Mouse (Mus musculus) embryonic facial prominence, embryonic 13.5 days (tissue): ENCODE measurements around the gene Slc43a2. TPM values are rescaled to one million over a fixed set of nuclear protein-coding genes. Genes with fewer than 3 reads are reported as not detected.
"Not testable (repeated sequence)": the region's sequence is repeated elsewhere in the genome, so short reads cannot be mapped to it uniquely, and the experiment has no call there.

Experiments used
- ATAC-seq: fragments of 200-750 bp; cut with Nextera tagmentation; 2 replicates; pipeline ENCODE4 v1.8.0; 2017; ENCODE audit warnings: low read depth; ENCODE audit not compliant: insufficient number of reproducible peaks, insufficient read depth, low FRiP score, low TSS enrichment
- H3K27ac ChIP-seq: fragments of 300-500 bp; sonication (generic); 2 replicates; pipeline ENCODE4 v1.5.1; 2015; ENCODE audit warnings: moderate library complexity, mild to moderate bottlenecking, inconsistent platforms
- H3K27me3 ChIP-seq: fragments of 300-500 bp; sonication (generic); 2 replicates; pipeline ENCODE4 v1.6.1; 2015; ENCODE audit warnings: mild to moderate bottlenecking, inconsistent platforms
- H3K36me3 ChIP-seq: fragments of 300-500 bp; sonication (generic); 2 replicates; pipeline ENCODE4 v1.6.1; 2015; ENCODE audit warnings: mild to moderate bottlenecking, inconsistent platforms
- H3K4me1 ChIP-seq: fragments of 300-500 bp; sonication (generic); 2 replicates; pipeline ENCODE4 v1.6.1; 2015; ENCODE audit warnings: inconsistent platforms
- H3K4me2 ChIP-seq: fragments of 300-500 bp; sonication (generic); 2 replicates; pipeline ENCODE4 v1.6.1; 2015; ENCODE audit warnings: moderate library complexity, mild to moderate bottlenecking, inconsistent platforms
- H3K4me3 ChIP-seq: fragments of 300-500 bp; sonication (generic); 2 replicates; pipeline ENCODE4 v1.5.1; 2015; ENCODE audit warnings: mild to moderate bottlenecking, inconsistent platforms
- H3K9ac ChIP-seq: fragments of 300-500 bp; sonication (generic); 2 replicates; pipeline ENCODE4 v1.6.1; 2015; ENCODE audit warnings: mild to moderate bottlenecking, inconsistent platforms
- H3K9me3 ChIP-seq: fragments of 300-500 bp; sonication (generic); 2 replicates; pipeline ENCODE4 v1.6.1; 2016; ENCODE audit warnings: inconsistent platforms
- WGBS: fragments of 180-500 bp; shearing (Covaris S2); methylation state at CpG from one replicate; pipeline ENCODE4 v1.1.7; 2015; ENCODE audit warnings: mixed read lengths; 5-methylcytosine and 5-hydroxymethylcytosine counted together
- polyA plus RNA-seq: library from polyadenylated mRNA; unstranded; fragments of >200 nt; fragmentation: Nextera tagmentation; extraction: Ambion mirVana; gene quantifications from 2 replicates; pipeline ENCODE4 v1.2.1, GENCODE M21; 2015

The Slc43a2 gene
- polyA plus RNA-seq, 1 experiment from 2014 or later, result 3.6 TPM

- WGBS, result 87% methylated on average over 2 of the region's 2 CpGs
- Histone ChIP-seq H3K4me1 (no peaks in the 10 kb centered on the region; the same call in 1 of the 2 replicates), H3K36me3 (peaks cover 67% of the 10 kb centered on the region), H3K27ac (no peak overlapping the region), H3K9ac (no peak overlapping the region), H3K27me3 (no peaks in the 10 kb centered on the region), H3K9me3 (no peaks in the 10 kb centered on the region), H3K4me2 (no peak overlapping the region), H3K4me3 (no peak overlapping the region)
- ATAC-seq, result no peak
Observed at GRCm38 (mm10) chr11:75595404-75595803, 63.9 kb downstream of the Slc43a2 start.

GRCm38 (mm10) chr11:75595816-75596215 is 64.3 kb downstream of the Slc43a2 start:
- H3K4me2 ChIP-seq, result no peak overlapping the region
- no peak for ATAC-seq
- H3K36me3 ChIP-seq, result peaks cover 71% of the 10 kb centered on the region
- H3K9ac ChIP-seq, result no peak overlapping the region
- no peaks in the 10 kb centered on the region; the same call in 1 of the 2 replicates for H3K4me1 ChIP-seq
- H3K27ac ChIP-seq, result no peak overlapping the region
- H3K4me3 ChIP-seq, result no peak overlapping the region
- 66% methylated on average over 7 of the region's 7 CpGs for WGBS
- no peaks in the 10 kb centered on the region for H3K27me3 ChIP-seq
- H3K9me3 ChIP-seq, result no peaks in the 10 kb centered on the region

- H3K36me3 ChIP-seq, result peaks cover 80% of the 10 kb centered on the region
- no peak for ATAC-seq
- WGBS, result 88% methylated on average over 3 of the region's 3 CpGs
Observed at GRCm38 (mm10) chr11:75596726-75597255, 65.3 kb downstream of the Slc43a2 start.

GRCm38 (mm10) chr11:75598004-75598403 is 66.5 kb downstream of the Slc43a2 start:
- no peaks in the 10 kb centered on the region for H3K9me3 ChIP-seq
- no peak overlapping the region for H3K4me3 ChIP-seq
- H3K27ac ChIP-seq, result 0 out of 2 replicates have a peak overlapping the region, but pooled peaks have one; percentile 0
- no peaks in the 10 kb centered on the region; the same call in 1 of the 2 replicates for H3K4me1 ChIP-seq
- no peak overlapping the region for H3K4me2 ChIP-seq
- H3K27me3 ChIP-seq, result no peaks in the 10 kb centered on the region
- 90% methylated on average over 6 of the region's 6 CpGs for WGBS
- no peak for ATAC-seq
- H3K9ac ChIP-seq, result no peak overlapping the region
- peaks cover 80% of the 10 kb centered on the region for H3K36me3 ChIP-seq

More at GRCm38 (mm10) chr11:75596726-75597255, 65.3 kb downstream of the Slc43a2 start:
- no peaks in the 10 kb centered on the region; the same call in 1 of the 2 replicates for H3K4me1 ChIP-seq
- no peak overlapping the region for H3K4me3 ChIP-seq
- no peaks in the 10 kb centered on the region for H3K27me3 ChIP-seq
- H3K9ac ChIP-seq, result 0 out of 2 replicates have a peak overlapping the region, but pooled peaks have one; percentile 16
- no peaks in the 10 kb centered on the region for H3K9me3 ChIP-seq
- no peak overlapping the region for H3K27ac ChIP-seq
- no peak overlapping the region for H3K4me2 ChIP-seq

- not testable (repeated sequence) for H3K9me3 ChIP-seq, H3K27me3 ChIP-seq, H3K9ac ChIP-seq, H3K4me2 ChIP-seq, H3K27ac ChIP-seq, ATAC-seq, H3K4me3 ChIP-seq, H3K4me1 ChIP-seq
- WGBS, result 94% methylated on average over 17 of the region's 17 CpGs
- H3K36me3 ChIP-seq, result peaks cover 75% of the 10 kb centered on the region
Observed at GRCm38 (mm10) chr11:75599802-75600201, 68.3 kb downstream of the Slc43a2 start.

- Histone ChIP-seq H3K4me3 (no peak overlapping the region), H3K27ac (no peak overlapping the region), H3K36me3 (peaks cover 73% of the 10 kb centered on the region), H3K27me3 (no peaks in the 10 kb centered on the region), H3K9me3 (no peaks in the 10 kb centered on the region), H3K4me1 (no peaks in the 10 kb centered on the region), H3K4me2 (no peak overlapping the region), H3K9ac (no peak overlapping the region)
- WGBS, result 89% methylated on average over 5 of the region's 5 CpGs
- no peak for ATAC-seq
Observed at GRCm38 (mm10) chr11:75604826-75605225, 73.3 kb downstream of the Slc43a2 start.

GRCm38 (mm10) chr11:75605318-75605717 is 73.8 kb downstream of the Slc43a2 start:
- no peak overlapping the region for H3K4me2 ChIP-seq
- no peak overlapping the region for H3K4me3 ChIP-seq
- ATAC-seq, result no peak
- WGBS, result 48% methylated on average over 1 of the region's 1 CpGs
- H3K36me3 ChIP-seq, result peaks cover 78% of the 10 kb centered on the region
- H3K9me3 ChIP-seq, result no peaks in the 10 kb centered on the region
- H3K27me3 ChIP-seq, result no peaks in the 10 kb centered on the region
- no peak overlapping the region for H3K27ac ChIP-seq
- no peak overlapping the region for H3K9ac ChIP-seq
- no peaks in the 10 kb centered on the region for H3K4me1 ChIP-seq

GRCm38 (mm10) chr11:75608776-75609175 is 77.3 kb downstream of the Slc43a2 start:
- peaks cover 79% of the 10 kb centered on the region for H3K36me3 ChIP-seq
- no peak for ATAC-seq

GRCm38 (mm10) chr11:75610021-75610420 is 78.5 kb downstream of the Slc43a2 start:
- no peaks in the 10 kb centered on the region for H3K9me3 ChIP-seq
- WGBS, result 80% methylated on average over 2 of the region's 2 CpGs
- H3K4me2 ChIP-seq, result no peak overlapping the region
- no peak overlapping the region for H3K9ac ChIP-seq
- H3K27ac ChIP-seq, result no peak overlapping the region
- no peak overlapping the region for H3K4me3 ChIP-seq
- H3K36me3 ChIP-seq, result peaks cover 78% of the 10 kb centered on the region
- no peaks in the 10 kb centered on the region for H3K4me1 ChIP-seq
- no peak for ATAC-seq
- no peaks in the 10 kb centered on the region for H3K27me3 ChIP-seq

More at GRCm38 (mm10) chr11:75608776-75609175, 77.3 kb downstream of the Slc43a2 start:
- Histone ChIP-seq H3K4me2 (no peak overlapping the region), H3K27me3 (no peaks in the 10 kb centered on the region), H3K4me1 (no peaks in the 10 kb centered on the region), H3K9me3 (no peaks in the 10 kb centered on the region), H3K27ac (no peak overlapping the region), H3K9ac (no peak overlapping the region), H3K4me3 (no peak overlapping the region)
- 91% methylated on average over 5 of the region's 5 CpGs for WGBS

- Histone ChIP-seq H3K27me3 (no peaks in the 10 kb centered on the region), H3K27ac (no peak overlapping the region), H3K9me3 (no peaks in the 10 kb centered on the region), H3K9ac (no peak overlapping the region), H3K4me1 (no peaks in the 10 kb centered on the region), H3K4me3 (no peak overlapping the region), H3K4me2 (no peak overlapping the region), H3K36me3 (peaks cover 80% of the 10 kb centered on the region)
- ATAC-seq, result no peak
- WGBS, result 100% methylated on average over 1 of the region's 1 CpGs
Observed at GRCm38 (mm10) chr11:75614769-75615168, 83.3 kb downstream of the Slc43a2 start.

- no peaks in the 10 kb centered on the region for H3K27me3 ChIP-seq
- no peak overlapping the region for H3K9ac ChIP-seq
- no peak overlapping the region for H3K4me3 ChIP-seq
- H3K4me1 ChIP-seq, result no peaks in the 10 kb centered on the region
- H3K9me3 ChIP-seq, result no peaks in the 10 kb centered on the region
- H3K4me2 ChIP-seq, result no peak overlapping the region
- ATAC-seq, result no peak
- WGBS, result 88% methylated on average over 2 of the region's 2 CpGs
- no peak overlapping the region for H3K27ac ChIP-seq
- peaks cover 79% of the 10 kb centered on the region for H3K36me3 ChIP-seq
Observed at GRCm38 (mm10) chr11:75615556-75615955, 84.1 kb downstream of the Slc43a2 start.

- Histone ChIP-seq H3K4me1 (no peaks in the 10 kb centered on the region), H3K36me3 (peaks cover 76% of the 10 kb centered on the region), H3K9ac (no peak overlapping the region), H3K27me3 (no peaks in the 10 kb centered on the region), H3K27ac (no peak overlapping the region), H3K4me3 (no peak overlapping the region), H3K4me2 (no peak overlapping the region), H3K9me3 (no peaks in the 10 kb centered on the region)
- ATAC-seq, result no peak
- 88% methylated on average over 5 of the region's 5 CpGs for WGBS
Observed at GRCm38 (mm10) chr11:75619133-75619532, 87.6 kb downstream of the Slc43a2 start.
